Mouse (Mus musculus) lung, postnatal 0 days (tissue): ENCODE measurements around the gene Mef2d.

Experiments
- CTCF ChIP-seq: IDR thresholded peaks from 2 replicates; pipeline ENCODE4 v1.5.1; 2016; ENCODE audit warnings: antibody characterized with exemption, mild to moderate bottlenecking
- EP300 ChIP-seq: IDR thresholded peaks from 2 replicates; pipeline ENCODE4 v1.6.1; 2016; ENCODE audit warnings: antibody characterized with exemption, mild to moderate bottlenecking, control low read depth

GRCm38 (mm10) chr3:88094126-88094525 is 48.0 kb upstream of the Mef2d start:
- no peak for TF ChIP-seq CTCF
- no peak for TF ChIP-seq EP300
